Mouse (Mus musculus) kidney, embryonic 16.5 days (tissue): ENCODE measurements around the gene Hspb3. TPM values are rescaled to one million over a fixed set of nuclear protein-coding genes. Genes with fewer than 3 reads are reported as not detected.

Experiments
- ATAC-seq: fragments of 200-750 bp; cut with Nextera tagmentation; 2 replicates; pipeline ENCODE4 v1.8.0; 2017; ENCODE audit warnings: moderate TSS enrichment; ENCODE audit not compliant: low FRiP score, low TSS enrichment
- H3K27ac ChIP-seq: fragments of 300-500 bp; sonication (generic); 2 replicates; pipeline ENCODE4 v1.5.1; 2014; ENCODE audit warnings: low read length
- H3K27me3 ChIP-seq: fragments of 300-500 bp; sonication (generic); 2 replicates; pipeline ENCODE4 v1.6.1; 2014; ENCODE audit warnings: low read length, control low read depth, mixed read lengths; ENCODE audit not compliant: insufficient read depth
- H3K36me3 ChIP-seq: fragments of 300-500 bp; sonication (generic); 2 replicates; pipeline ENCODE4 v1.6.1; 2014; ENCODE audit warnings: low read length, control low read depth, mixed read lengths; ENCODE audit not compliant: insufficient read depth
- H3K4me1 ChIP-seq: fragments of 300-500 bp; sonication (generic); 2 replicates; pipeline ENCODE4 v1.6.1; 2014; ENCODE audit warnings: low read length, control low read depth, mixed read lengths; ENCODE audit not compliant: insufficient read depth
- H3K4me2 ChIP-seq: fragments of 300-500 bp; sonication (generic); replicated peaks from 2 replicates; pipeline ENCODE4 v1.6.1; 2014; ENCODE audit warnings: low read depth, low read length
- H3K4me3 ChIP-seq: fragments of 300-500 bp; sonication (generic); 2 replicates; pipeline ENCODE4 v1.5.1; 2014; ENCODE audit warnings: mild to moderate bottlenecking, low read length
- H3K9ac ChIP-seq: fragments of 300-500 bp; sonication (generic); replicated peaks from 2 replicates; pipeline ENCODE4 v1.6.1; 2014; ENCODE audit warnings: low read length
- H3K9me3 ChIP-seq: fragments of 300-500 bp; sonication (generic); 2 replicates; pipeline ENCODE4 v1.6.1; 2016; ENCODE audit warnings: low read length, control low read depth
- WGBS: fragments of 180-500 bp; shearing (Covaris S2); extraction: QIAGEN DNeasy Blood & Tissue Kit; methylation state at CpG from one replicate; pipeline ENCODE4 v1.1.7; 2014; 5-methylcytosine and 5-hydroxymethylcytosine counted together
- polyA plus RNA-seq: library from polyadenylated mRNA; unstranded; fragments of >200 nt; fragmentation: Nextera tagmentation; extraction: Ambion mirVana; gene quantifications from 2 replicates; pipeline ENCODE4 v1.2.1, GENCODE M21; 2015

Gene Hspb3
- polyA plus RNA-seq, 1 experiment from 2014 or later, result 0.27 TPM

- Histone ChIP-seq H3K4me3 (no peak overlapping the region), H3K4me2 (no peak overlapping the region), H3K27me3 (no peaks in the 10 kb centered on the region), H3K9ac (no peak overlapping the region), H3K9me3 (no peaks in the 10 kb centered on the region), H3K27ac (peak overlapping the region; percentile 80), H3K4me1 (peaks cover 9% of the 10 kb centered on the region; the same call in 1 of the 2 replicates), H3K36me3 (no peaks in the 10 kb centered on the region)
- 50% methylated on average over 8 of the region's 8 CpGs for WGBS
- peak; percentile 77 for ATAC-seq
Observed at GRCm38 (mm10) chr13:113686691-113687121, 23.2 kb upstream of the Hspb3 start.

GRCm38 (mm10) chr13:113682821-113683220 lies 19.3 kb upstream of the Hspb3 start:
- WGBS, result 84% methylated on average over 5 of the region's 5 CpGs
- no peak overlapping the region for H3K4me2 ChIP-seq
- H3K9me3 ChIP-seq, result no peaks in the 10 kb centered on the region; the same call in 1 of the 2 replicates
- no peaks in the 10 kb centered on the region for H3K36me3 ChIP-seq
- no peaks in the 10 kb centered on the region for H3K27me3 ChIP-seq
- peaks cover 9% of the 10 kb centered on the region; the same call in 1 of the 2 replicates for H3K4me1 ChIP-seq
- peak overlapping the region; percentile 8; the same call in 1 of the 2 replicates for H3K27ac ChIP-seq
- no peak overlapping the region for H3K9ac ChIP-seq
- no peak overlapping the region for H3K4me3 ChIP-seq
- ATAC-seq, result no peak

GRCm38 (mm10) chr13:113680646-113681045 lies 17.2 kb upstream of the Hspb3 start:
- 91% methylated on average over 7 of the region's 7 CpGs for WGBS
- ATAC-seq, result no peak

GRCm38 (mm10) chr13:113669459-113670077 lies 6.1 kb upstream of the Hspb3 start:
- Histone ChIP-seq H3K36me3 (no peaks in the 10 kb centered on the region), H3K27ac (no peak overlapping the region), H3K9ac (no peak overlapping the region), H3K27me3 (no peaks in the 10 kb centered on the region), H3K9me3 (no peaks in the 10 kb centered on the region), H3K4me1 (no peaks in the 10 kb centered on the region), H3K4me3 (no peak overlapping the region), H3K4me2 (no peak overlapping the region)
- no peak for ATAC-seq
- WGBS, result 35% methylated on average over 10 of the region's 10 CpGs

More at GRCm38 (mm10) chr13:113680646-113681045, 17.2 kb upstream of the Hspb3 start:
- H3K27me3 ChIP-seq, result no peaks in the 10 kb centered on the region
- H3K9ac ChIP-seq, result no peak overlapping the region
- no peak overlapping the region for H3K4me3 ChIP-seq
- no peak overlapping the region for H3K4me2 ChIP-seq
- H3K4me1 ChIP-seq, result 0 out of 2 replicates have a peak, but pooled peaks cover 5% of the 10 kb centered on the region
- no peak overlapping the region for H3K27ac ChIP-seq
- no peaks in the 10 kb centered on the region for H3K36me3 ChIP-seq
- no peaks in the 10 kb centered on the region; the same call in 1 of the 2 replicates for H3K9me3 ChIP-seq

- no peaks in the 10 kb centered on the region for H3K36me3 ChIP-seq
- H3K27me3 ChIP-seq, result no peaks in the 10 kb centered on the region
- WGBS, result 70% methylated on average over 7 of the region's 7 CpGs
- H3K27ac ChIP-seq, result no peak overlapping the region
- no peak overlapping the region; the same call in 1 of the 2 replicates for H3K9ac ChIP-seq
- H3K9me3 ChIP-seq, result no peaks in the 10 kb centered on the region
- no peaks in the 10 kb centered on the region for H3K4me1 ChIP-seq
- no peak overlapping the region for H3K4me3 ChIP-seq
- no peak for ATAC-seq
- H3K4me2 ChIP-seq, result no peak overlapping the region
Observed at GRCm38 (mm10) chr13:113663883-113664282, 407 bp upstream of the Hspb3 start.

- H3K9me3 ChIP-seq, result no peaks in the 10 kb centered on the region
- H3K4me1 ChIP-seq, result no peaks in the 10 kb centered on the region
- no peak overlapping the region for H3K4me2 ChIP-seq
- H3K27ac ChIP-seq, result no peak overlapping the region
- 51% methylated on average over 7 of the region's 7 CpGs for WGBS
- H3K4me3 ChIP-seq, result no peak overlapping the region
- no peak for ATAC-seq
- no peaks in the 10 kb centered on the region for H3K36me3 ChIP-seq
- H3K9ac ChIP-seq, result no peak overlapping the region
- no peaks in the 10 kb centered on the region for H3K27me3 ChIP-seq
Observed at GRCm38 (mm10) chr13:113661826-113662271, 1.6 kb downstream of the Hspb3 start.

- Histone ChIP-seq H3K27ac (no peak overlapping the region), H3K4me2 (no peak overlapping the region), H3K4me1 (no peaks in the 10 kb centered on the region), H3K4me3 (no peak overlapping the region), H3K27me3 (no peaks in the 10 kb centered on the region), H3K9ac (no peak overlapping the region), H3K9me3 (no peaks in the 10 kb centered on the region), H3K36me3 (no peaks in the 10 kb centered on the region)
- 81% methylated on average over 9 of the region's 9 CpGs for WGBS
- ATAC-seq, result no peak
Observed at GRCm38 (mm10) chr13:113660576-113661310, 2.7 kb downstream of the Hspb3 start.

GRCm38 (mm10) chr13:113657204-113657603 lies 6.3 kb downstream of the Hspb3 start:
- no peaks in the 10 kb centered on the region for H3K27me3 ChIP-seq
- no peaks in the 10 kb centered on the region for H3K9me3 ChIP-seq
- 85% methylated on average over 7 of the region's 7 CpGs for WGBS
- no peak overlapping the region for H3K27ac ChIP-seq
- ATAC-seq, result no peak
- H3K36me3 ChIP-seq, result no peaks in the 10 kb centered on the region
- H3K4me3 ChIP-seq, result no peak overlapping the region
- no peak overlapping the region for H3K4me2 ChIP-seq
- H3K9ac ChIP-seq, result no peak overlapping the region
- no peaks in the 10 kb centered on the region for H3K4me1 ChIP-seq

GRCm38 (mm10) chr13:113656639-113657038 lies 6.8 kb downstream of the Hspb3 start:
- 83% methylated on average over 4 of the region's 4 CpGs for WGBS
- no peaks in the 10 kb centered on the region for H3K4me1 ChIP-seq
- ATAC-seq, result no peak
- H3K9me3 ChIP-seq, result no peaks in the 10 kb centered on the region
- no peak overlapping the region for H3K9ac ChIP-seq
- no peak overlapping the region for H3K4me3 ChIP-seq
- no peaks in the 10 kb centered on the region for H3K27me3 ChIP-seq
- H3K27ac ChIP-seq, result no peak overlapping the region
- no peaks in the 10 kb centered on the region for H3K36me3 ChIP-seq
- no peak overlapping the region for H3K4me2 ChIP-seq

- Histone ChIP-seq H3K4me3 (no peak overlapping the region), H3K4me1 (no peaks in the 10 kb centered on the region), H3K27me3 (no peaks in the 10 kb centered on the region), H3K9me3 (no peaks in the 10 kb centered on the region), H3K27ac (no peak overlapping the region), H3K4me2 (no peak overlapping the region), H3K36me3 (no peaks in the 10 kb centered on the region), H3K9ac (no peak overlapping the region)
- WGBS, result 93% methylated on average over 4 of the region's 4 CpGs
- ATAC-seq, result no peak
Observed at GRCm38 (mm10) chr13:113655511-113655910, 8.0 kb downstream of the Hspb3 start.
